Mouse (Mus musculus) left cerebral cortex, adult 18-20 months (tissue): ENCODE results near the gene Heatr5a. TPM values are rescaled to one million over a fixed set of nuclear protein-coding genes. Genes with fewer than 3 reads are reported as not detected.

Source experiments
- DNase-seq, 2 experiments: peaks; one replicate each; pipeline ENCODE4 v3.0.0; 2021 to 2022; ENCODE audit warnings: low spot score in 2 of 2, mixed read lengths in 1 of 2
- total RNA-seq, 2 experiments: library from RNA; stranded (reverse); gene quantifications; 2 replicates each; pipeline ENCODE4 v1.2.3; 2021

The Heatr5a gene
- total RNA-seq, 2 experiments from 2014 or later = 7.6 to 7.8 TPM

GRCm38 (mm10) chr12:51886369-51886768, 84.8 kb downstream of the Heatr5a start:
- no peak for DNase-seq

GRCm38 (mm10) chr12:51884801-51885200, 86.3 kb downstream of the Heatr5a start:
- DNase-seq = no peak

GRCm38 (mm10) chr12:51883297-51883805, 87.8 kb downstream of the Heatr5a start:
- no peak for DNase-seq

DNA sequence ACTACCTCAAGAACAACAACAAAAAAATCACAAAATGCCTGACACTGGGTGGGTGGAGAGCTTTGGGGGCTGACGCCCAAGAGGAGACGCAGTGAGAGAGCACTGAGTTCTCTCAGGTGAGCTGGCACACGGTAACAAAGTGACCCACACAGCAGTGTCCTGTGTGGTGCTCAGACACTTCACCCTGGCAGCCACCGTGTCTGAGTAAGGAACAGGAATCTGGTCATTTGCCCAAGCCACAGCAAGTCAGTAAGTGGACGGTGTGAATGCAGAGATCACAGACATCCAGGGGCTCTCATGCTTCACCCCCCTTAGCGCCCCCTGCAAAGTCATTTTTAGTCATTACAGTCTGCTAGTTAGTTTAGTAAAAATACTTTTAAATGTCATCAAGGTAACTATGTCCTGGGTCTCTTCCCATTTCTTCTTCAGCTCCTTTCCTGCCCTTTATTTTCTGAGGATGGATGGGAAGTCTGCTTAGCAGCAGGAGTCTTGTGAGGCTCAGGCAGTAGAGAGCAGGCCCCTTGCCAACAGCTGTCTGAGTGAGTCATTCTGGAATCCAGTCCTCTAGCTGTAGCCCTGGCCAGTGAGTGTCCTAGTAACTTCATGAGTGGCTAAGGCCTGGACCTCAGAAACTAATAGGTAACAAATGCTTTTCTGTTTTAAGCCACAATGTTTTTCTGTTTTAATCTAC, 88.4 kb downstream of the Heatr5a start:
- DNase-seq = peak in 1 of 2 experiments; percentile 31

DNA sequence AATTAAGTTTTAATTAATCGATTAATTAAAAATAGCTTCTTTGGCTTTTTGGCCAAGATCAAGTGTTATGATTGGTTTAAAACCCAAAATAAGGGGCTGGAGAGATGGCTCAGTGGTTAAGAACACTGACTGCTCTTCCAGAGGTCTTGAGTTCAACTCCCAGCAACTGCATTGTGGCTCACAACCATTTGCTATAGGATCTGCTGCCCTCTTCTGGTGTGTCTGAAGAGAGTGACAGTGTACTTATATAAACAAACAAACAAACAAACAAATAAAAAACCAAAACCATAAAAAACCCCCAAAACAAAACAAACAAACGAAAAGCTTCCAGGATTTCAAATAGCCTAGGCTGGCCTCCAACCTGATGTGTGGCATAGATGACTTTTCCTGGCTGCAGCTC, 89.3 kb downstream of the Heatr5a start:
- no peak for DNase-seq

DNA sequence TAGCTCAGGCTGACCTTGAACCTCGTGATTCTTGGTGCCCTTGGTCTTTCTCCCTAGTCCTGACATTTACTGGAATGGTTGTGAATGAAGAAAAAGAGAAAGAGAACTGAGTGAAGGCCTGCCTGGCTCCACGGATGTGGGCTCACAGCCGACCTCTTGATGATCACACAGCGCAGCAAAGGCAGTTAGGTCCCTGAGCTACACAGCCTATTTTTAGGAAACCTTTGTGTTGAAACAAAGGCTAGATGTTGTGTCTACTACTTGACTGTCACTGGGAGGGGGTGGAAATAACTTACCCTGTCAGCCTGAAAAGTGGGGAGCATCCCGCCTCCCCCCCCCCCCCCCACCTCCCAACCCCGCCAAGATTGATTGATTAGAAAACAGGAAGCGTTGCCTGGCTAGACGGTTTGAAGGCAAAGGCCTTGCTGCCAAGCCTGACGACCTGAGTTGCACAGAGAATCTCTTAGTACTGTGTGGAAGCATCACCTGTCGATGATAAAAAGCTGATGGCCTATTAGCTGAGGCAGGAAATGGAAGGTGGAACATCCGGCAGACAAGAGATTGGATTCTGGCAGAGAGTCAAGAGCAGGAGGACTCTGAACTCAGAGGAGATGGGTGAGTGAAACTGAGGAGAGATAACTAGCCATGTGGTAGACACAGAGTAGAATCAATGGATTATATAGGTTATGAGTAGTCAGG, 99.5 kb downstream of the Heatr5a start:
- no peak for DNase-seq

GRCm38 (mm10) chr12:51869511-51869910, 101.6 kb downstream of the Heatr5a start:
- DNase-seq = no peak

DNA sequence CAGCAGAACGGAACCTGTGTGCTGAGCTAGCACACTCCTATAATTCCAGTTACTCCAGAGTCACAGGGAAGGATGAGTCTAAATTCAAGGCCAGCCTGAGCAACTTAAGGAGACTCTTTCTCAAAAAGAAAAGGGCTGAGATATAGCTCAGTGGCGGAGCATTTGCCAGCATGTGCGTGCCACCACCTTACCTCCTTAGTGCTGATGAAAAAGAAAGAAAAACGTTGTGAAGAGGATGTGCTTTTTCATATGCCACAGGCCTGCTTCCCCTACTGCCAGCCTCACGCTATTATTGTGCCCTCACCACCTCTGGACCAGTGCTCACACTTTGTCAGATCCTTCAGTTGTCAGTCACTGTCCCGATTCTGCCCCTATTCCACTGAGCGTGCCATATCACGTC, 104.0 kb downstream of the Heatr5a start:
- DNase-seq = no peak

DNA sequence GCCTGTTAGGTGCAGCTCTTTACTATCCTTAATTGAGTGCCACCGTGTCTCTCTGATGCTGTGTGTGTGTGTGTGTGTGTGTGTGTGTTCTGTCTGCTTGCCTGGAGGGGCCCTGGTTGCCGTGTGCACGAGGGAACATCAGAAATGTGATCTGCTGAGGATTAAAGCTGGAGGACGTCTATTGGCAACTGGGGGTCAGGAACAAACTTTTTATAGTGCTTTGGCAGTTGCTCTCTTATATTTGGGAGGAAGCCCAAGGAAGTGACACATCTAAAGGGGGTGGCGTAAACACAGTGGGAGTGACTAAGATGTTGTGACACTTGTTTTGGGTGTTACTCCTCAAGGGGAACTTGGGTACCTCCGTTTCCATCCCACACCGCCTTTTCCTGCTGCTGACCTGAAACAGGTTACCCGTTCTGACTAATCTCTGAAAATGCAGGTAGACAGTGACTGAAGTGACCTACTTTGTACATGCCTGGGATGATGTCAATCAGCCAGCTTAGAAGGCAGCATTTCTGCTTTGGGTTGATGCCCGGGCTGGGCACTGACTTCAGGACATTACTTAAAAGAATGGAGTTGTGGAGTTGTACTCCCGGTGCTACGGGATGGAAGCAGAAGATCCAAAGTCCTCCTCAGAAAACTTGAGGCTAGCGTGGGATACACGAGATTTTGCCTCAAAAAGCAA, 104.8 kb downstream of the Heatr5a start:
- DNase-seq = no peak

GRCm38 (mm10) chr12:51865790-51866179, 105.3 kb downstream of the Heatr5a start:
- DNase-seq = no peak

- no peak for DNase-seq
These were observed 105.9 kb downstream of the Heatr5a start for GRCm38 (mm10) chr12:51865061-51865789.

GRCm38 (mm10) chr12:51863116-51864002, 107.8 kb downstream of the Heatr5a start:
- no peak for DNase-seq

- DNase-seq = no peak
These were observed 112.7 kb downstream of the Heatr5a start for GRCm38 (mm10) chr12:51858134-51859028.

- no peak for DNase-seq
These were observed 114.3 kb downstream of the Heatr5a start for GRCm38 (mm10) chr12:51856768-51857295.

DNA sequence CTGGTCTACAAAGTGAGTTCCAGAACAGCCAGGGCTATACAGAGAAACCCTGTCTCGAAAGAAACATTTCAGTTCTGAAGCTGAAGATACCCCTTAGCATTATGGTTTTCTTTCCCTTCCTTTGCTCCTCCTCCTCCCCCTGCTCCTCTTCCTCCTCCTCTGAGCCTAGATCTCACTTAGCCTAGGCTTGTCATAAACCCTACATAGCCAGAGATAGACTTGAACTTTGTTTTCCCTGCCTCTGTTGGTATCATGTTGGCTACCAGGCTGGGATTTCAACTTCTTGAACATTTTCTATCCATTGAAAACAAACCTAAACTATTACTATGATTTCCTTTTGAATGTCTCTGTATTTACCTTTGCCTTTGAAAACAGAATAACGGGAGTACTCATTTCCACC, 115.2 kb downstream of the Heatr5a start:
- no peak for DNase-seq

GRCm38 (mm10) chr12:51855453-51855852, 115.7 kb downstream of the Heatr5a start:
- no peak for DNase-seq

DNA sequence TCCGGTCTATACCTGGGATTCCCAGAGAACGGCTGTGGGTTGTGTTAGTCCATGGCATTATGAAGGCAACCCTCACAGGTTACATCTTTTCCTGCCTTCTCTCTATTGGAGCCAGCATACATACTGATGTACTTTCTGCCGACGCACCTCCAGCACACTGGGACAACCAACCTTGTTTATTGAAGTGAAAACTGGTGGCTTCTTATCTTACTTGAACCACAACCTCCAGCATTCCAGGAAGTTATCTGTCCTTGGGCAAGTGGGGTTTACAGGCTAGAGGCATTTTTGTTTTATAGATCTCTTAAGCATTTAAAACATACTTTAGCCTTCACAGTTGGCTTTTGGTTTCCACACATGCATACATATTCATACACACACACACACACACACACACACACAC, 119.5 kb downstream of the Heatr5a start:
- DNase-seq = no peak

DNA sequence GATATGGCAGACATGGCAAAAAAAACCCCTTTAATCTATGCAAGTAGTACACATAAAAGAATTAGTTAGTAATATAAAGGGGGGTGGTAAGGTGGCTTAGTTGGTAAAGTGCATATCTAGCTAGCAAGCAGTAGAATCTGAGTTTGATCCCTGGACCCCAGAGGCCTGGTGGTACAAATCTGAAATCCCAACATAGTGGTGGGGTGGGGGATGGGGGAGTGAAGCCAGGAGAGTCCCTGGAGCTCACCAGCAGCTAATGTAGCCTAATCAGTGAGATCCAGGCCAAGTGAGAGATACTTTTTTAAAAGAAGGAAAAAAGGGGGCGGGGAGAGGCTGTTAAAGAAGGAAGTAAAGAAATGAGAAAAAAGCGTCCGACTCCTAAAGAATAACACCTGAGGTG, 120.0 kb downstream of the Heatr5a start:
- no peak for DNase-seq

DNA sequence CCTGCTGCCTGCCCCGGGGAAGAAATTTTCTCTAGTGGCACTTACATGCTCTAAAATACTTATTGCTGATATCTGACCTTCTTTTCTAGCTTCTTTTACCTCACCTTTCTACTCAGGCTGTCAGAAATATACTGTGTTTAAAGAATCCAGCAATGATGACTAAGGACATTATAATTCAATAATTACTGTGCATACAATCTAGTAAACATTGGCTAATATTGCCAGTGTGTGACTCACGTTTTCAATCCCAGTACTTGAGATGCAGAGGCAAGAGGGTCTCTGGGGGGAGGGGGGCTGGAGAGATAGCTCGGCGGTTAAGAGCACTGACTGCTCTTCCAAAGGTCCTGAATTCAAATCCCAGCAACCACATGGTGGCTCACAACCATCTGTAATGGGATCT, 120.8 kb downstream of the Heatr5a start:
- no peak for DNase-seq
